Mouse (Mus musculus): ENCODE measurements around the gene Hspd1.

- no peak for TF ChIP-seq CTCF (IDR thresholded peaks at IDR 0.05)
- no peak for TF ChIP-seq EP300 (IDR thresholded peaks at IDR 0.05)
These were observed 60.1 kb downstream of the Hspd1 start for GRCm38 (mm10) chr1:55027966-55028365.
